Mouse (Mus musculus) lung, adult 10 weeks (tissue): ENCODE data around the gene Man1a. TPM values are rescaled to one million over a fixed set of nuclear protein-coding genes. Genes with fewer than 3 reads are reported as not detected.

Experiments
- polyA plus RNA-seq: library from polyadenylated mRNA; stranded (reverse); fragments of 350-450 nt; fragmentation: Illumina TruSeq; extraction: RNeasy Lipid Tissue Mini Kit (QIAGEN cat#74804); gene quantifications from one replicate; pipeline ENCODE4 v1.2.3, GENCODE M21; 2014; ENCODE audit warnings: low read depth, low replicate concordance; ENCODE audit not compliant: insufficient read depth

The Man1a gene
- polyA plus RNA-seq = 16.3 TPM

DNA sequence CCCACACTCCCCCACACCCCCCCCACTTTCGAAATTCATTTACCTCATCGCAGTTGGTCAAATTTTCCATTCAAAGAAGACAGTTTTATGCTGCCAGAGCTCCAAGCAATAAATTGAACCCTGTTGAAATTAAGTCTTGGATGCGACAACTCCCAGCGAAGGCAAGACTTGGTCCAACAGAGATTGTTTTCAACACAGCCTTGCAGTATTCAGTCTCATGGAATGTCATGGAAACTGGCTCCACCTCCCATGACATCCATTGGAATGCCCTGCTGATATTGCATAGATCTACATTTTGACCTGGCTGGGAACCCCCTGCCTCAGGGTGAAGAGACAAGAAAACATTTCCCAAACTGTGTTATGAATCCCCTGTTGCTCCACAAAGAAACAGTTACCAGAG lies at the start of gene Man1a:
Man1a (minus strand) TSS at position 190 of the 400 bp plus-strand sequence.

